Mouse (Mus musculus): Measurements from ENCODE around the gene Hsd17b11.

GRCm38 (mm10) chr5:103971051-103971450 lies 50.7 kb downstream of the Hsd17b11 start:
- TF ChIP-seq CTCF (conservative IDR thresholded peaks at IDR 0.05; ENCODE audit: low read length) = no peak
- no peak for TF ChIP-seq NANOG (IDR thresholded peaks at IDR 0.05; ENCODE audit: borderline replicate concordance, low read length)
- no peak for TF ChIP-seq POU5F1 (IDR thresholded peaks at IDR 0.05; ENCODE audit: borderline replicate concordance, low read length)

Data from E14TG2a.4 (cell line).